Mouse (Mus musculus) limb, embryonic 14.5 days (tissue): ENCODE measurements around the gene Galnt10. TPM values are rescaled to one million over a fixed set of nuclear protein-coding genes. Genes with fewer than 3 reads are reported as not detected.

ENCODE experiments used
- ATAC-seq: fragments of 200-750 bp; cut with Nextera tagmentation; 2 replicates; pipeline ENCODE4 v1.8.0; 2017; ENCODE audit warnings: low read depth, moderate number of reproducible peaks, moderate TSS enrichment; ENCODE audit not compliant: low FRiP score
- DNase-seq: peaks from one replicate; pipeline ENCODE4 v3.0.0-alpha.2; 2015; ENCODE audit warnings: low spot score
- H3K27ac ChIP-seq: fragments of 300-500 bp; sonication (generic); replicated peaks from 2 replicates; pipeline ENCODE4 v1.5.1; 2014; ENCODE audit warnings: low read depth, mild to moderate bottlenecking, low read length, moderate library complexity, mixed read lengths
- H3K27me3 ChIP-seq: fragments of 300-500 bp; sonication (generic); 2 replicates; pipeline ENCODE4 v1.6.1; 2014; ENCODE audit warnings: low read length, mixed read lengths; ENCODE audit not compliant: control insufficient read depth, insufficient read depth
- H3K36me3 ChIP-seq: fragments of 300-500 bp; sonication (generic); 2 replicates; pipeline ENCODE4 v1.6.1; 2014; ENCODE audit warnings: mild to moderate bottlenecking, low read length, moderate library complexity, mixed read lengths; ENCODE audit not compliant: control insufficient read depth, insufficient read depth
- H3K4me1 ChIP-seq: fragments of 300-500 bp; sonication (generic); 2 replicates; pipeline ENCODE4 v1.6.1; 2014; ENCODE audit warnings: antibody characterized with exemption, low read length, mixed read lengths; ENCODE audit not compliant: control insufficient read depth, insufficient read depth
- H3K4me2 ChIP-seq: fragments of 300-500 bp; sonication (generic); replicated peaks from 2 replicates; pipeline ENCODE4 v1.6.1; 2014; ENCODE audit warnings: low read depth, mild to moderate bottlenecking, low read length, moderate library complexity; ENCODE audit not compliant: severe bottlenecking
- H3K4me3 ChIP-seq: fragments of 300-500 bp; sonication (generic); replicated peaks from 2 replicates; pipeline ENCODE4 v1.5.1; 2014; ENCODE audit warnings: low read length
- H3K9ac ChIP-seq: fragments of 300-500 bp; sonication (generic); 2 replicates; pipeline ENCODE4 v1.6.1; 2014; ENCODE audit warnings: mild to moderate bottlenecking, low read depth, low read length, moderate library complexity; ENCODE audit not compliant: severe bottlenecking
- H3K9me3 ChIP-seq: fragments of 300-500 bp; sonication (generic); 2 replicates; pipeline ENCODE4 v1.6.1; 2016; ENCODE audit warnings: low read length; ENCODE audit not compliant: control insufficient read depth
- POLR2A ChIP-seq: fragments of 200-500 bp; IDR thresholded peaks from 2 replicates; pipeline ENCODE4 v1.8.0; 2012; ENCODE audit warnings: inconsistent platforms, mild to moderate bottlenecking, moderate library complexity, borderline replicate concordance; ENCODE audit not compliant: insufficient read depth, insufficient read length; ENCODE audit errors: extremely low read depth
- WGBS: fragments of 180-500 bp; shearing (Covaris S2); extraction: QIAGEN DNeasy Blood & Tissue Kit; methylation state at CpG from one replicate; pipeline ENCODE4 v1.1.7; 2014; 5-methylcytosine and 5-hydroxymethylcytosine counted together
- polyA plus RNA-seq, 2 experiments: library from polyadenylated mRNA; depleted of rRNA in 1 of 2; stranded (reverse) in 1 of 2; unstranded in 1 of 2; fragments of >200 nt; fragmentation: Nextera tagmentation in 1 of 2; extraction: Ambion mirVana in 1 of 2; gene quantifications; 2 replicates each; pipeline versions ENCODE4 v1.2.1 to v1.2.3; 2012 to 2014

Gene Galnt10
- polyA plus RNA-seq, 2 experiments: 24.4 to 26.5 TPM

DNA sequence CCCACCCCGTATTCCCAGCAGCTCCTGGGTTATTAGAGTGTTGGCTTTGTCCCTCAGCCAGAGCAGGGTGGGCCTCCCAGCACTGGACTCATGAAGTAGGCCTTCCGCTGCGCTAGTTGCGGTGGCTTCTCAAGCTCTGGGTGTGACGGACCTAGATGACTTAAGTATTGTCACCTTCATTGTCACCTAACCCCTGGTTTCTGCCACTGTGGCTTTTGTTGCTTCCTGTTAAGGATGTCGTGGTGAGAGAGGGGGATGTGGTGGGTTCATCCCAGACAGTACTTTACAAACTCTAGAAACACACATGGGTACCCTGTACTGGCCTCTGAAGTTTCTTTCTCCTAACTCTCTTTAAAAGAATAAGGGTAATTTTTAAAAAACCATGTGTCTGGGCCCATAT is 24.3 kb downstream of the Galnt10 start:
- ATAC-seq (no peak), DNase-seq (no peak)
- Histone ChIP-seq H3K27me3 (no peaks in the 10 kb centered on the region), H3K4me2 (no peak overlapping the region), H3K36me3 (no peaks in the 10 kb centered on the region), H3K4me1 (peaks cover 28% of the 10 kb centered on the region), H3K4me3 (no peak overlapping the region), H3K27ac (no peak overlapping the region), H3K9ac (no peak overlapping the region), H3K9me3 (no peaks in the 10 kb centered on the region)
- 76% methylated on average over 6 of the region's 6 CpGs for WGBS
- TF ChIP-seq POLR2A: no peak

DNA sequence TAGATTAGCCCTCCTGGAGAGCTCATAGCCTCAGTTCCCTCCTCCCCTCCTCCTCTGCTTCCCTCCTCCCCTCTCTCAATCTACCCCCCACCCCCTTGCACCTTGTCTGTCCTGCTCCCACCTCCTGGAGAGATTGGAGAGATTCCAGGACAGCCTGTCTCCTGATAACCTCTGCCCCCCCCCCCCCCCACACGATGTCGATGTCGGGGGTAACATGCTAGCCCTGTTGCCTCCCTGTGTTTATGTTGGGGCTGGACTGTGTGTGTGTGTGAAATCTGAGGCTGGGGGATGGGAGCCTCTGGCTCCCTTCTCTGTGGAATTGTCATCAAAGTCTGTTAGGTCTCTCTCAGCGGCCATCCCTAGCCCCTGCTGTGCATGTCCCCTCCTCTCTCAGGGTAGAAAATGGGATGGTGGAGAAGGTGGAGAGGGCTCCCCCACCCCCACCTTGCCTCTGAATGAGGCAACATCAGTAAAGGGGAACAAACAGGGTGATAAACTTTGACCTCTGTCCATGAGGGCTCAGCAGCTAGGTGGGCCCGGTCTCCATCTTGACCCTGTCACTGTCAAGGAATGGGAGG is 26.0 kb downstream of the Galnt10 start:
- ATAC-seq (no peak), DNase-seq (no peak)
- H3K9me3 ChIP-seq: no peaks in the 10 kb centered on the region
- H3K9ac ChIP-seq: no peak overlapping the region
- TF ChIP-seq POLR2A: no peak
- no peaks in the 10 kb centered on the region for H3K36me3 ChIP-seq
- peaks cover 35% of the 10 kb centered on the region for H3K4me1 ChIP-seq
- no peak overlapping the region for H3K4me3 ChIP-seq
- 13% methylated on average over 5 of the region's 5 CpGs for WGBS
- H3K27me3 ChIP-seq: no peaks in the 10 kb centered on the region
- no peak overlapping the region for H3K4me2 ChIP-seq
- H3K27ac ChIP-seq: no peak overlapping the region

DNA sequence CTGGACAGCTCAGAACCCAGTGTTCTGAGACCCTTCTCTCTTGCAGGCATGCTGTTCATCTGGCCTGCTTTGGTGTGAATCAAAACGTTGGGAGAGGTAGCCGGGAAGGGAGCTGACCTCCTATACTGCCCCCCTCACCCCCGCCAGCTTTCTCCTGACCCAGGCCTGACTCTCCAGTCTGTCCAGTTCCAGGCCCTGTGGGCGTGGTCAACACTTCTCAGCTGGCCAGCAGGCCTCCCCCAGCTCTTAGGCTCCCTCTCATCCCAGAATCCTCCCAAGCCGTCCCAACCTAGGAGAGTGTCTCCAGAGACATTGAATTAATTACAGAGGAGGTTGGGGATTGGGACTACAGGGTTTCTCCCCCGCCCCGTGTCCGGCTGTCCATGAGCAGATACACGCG is 26.6 kb downstream of the Galnt10 start:
- Histone ChIP-seq H3K27ac (no peak overlapping the region), H3K4me2 (no peak overlapping the region), H3K27me3 (no peaks in the 10 kb centered on the region), H3K9ac (no peak overlapping the region), H3K4me3 (no peak overlapping the region), H3K36me3 (no peaks in the 10 kb centered on the region), H3K9me3 (no peaks in the 10 kb centered on the region), H3K4me1 (peaks cover 35% of the 10 kb centered on the region)
- WGBS: 53% methylated on average over 10 of the region's 10 CpGs
- no peak for TF ChIP-seq POLR2A
- ATAC-seq (no peak), DNase-seq (no peak)

DNA sequence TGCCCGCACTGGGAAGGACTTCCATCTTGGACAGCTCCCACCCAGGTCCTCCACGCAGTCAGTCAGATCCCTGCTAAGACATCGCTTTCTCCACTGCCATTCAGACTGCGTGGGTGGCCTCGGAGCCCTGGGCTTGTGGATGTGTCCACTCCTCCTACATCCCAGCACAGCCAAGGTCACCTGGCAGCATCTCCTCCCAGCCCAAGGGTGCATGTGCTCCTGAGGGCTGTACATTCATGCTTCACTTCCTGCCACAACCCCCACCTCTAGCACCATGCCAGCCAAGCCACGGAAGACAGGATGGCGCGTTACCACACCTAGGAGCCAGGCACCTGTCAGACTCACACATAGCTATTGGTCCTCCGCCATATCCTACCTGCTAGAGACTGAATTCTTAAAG is 27.8 kb downstream of the Galnt10 start:
- WGBS: 89% methylated on average over 9 of the region's 9 CpGs
- peaks cover 35% of the 10 kb centered on the region for H3K4me1 ChIP-seq
- H3K27me3 ChIP-seq: no peaks in the 10 kb centered on the region
- no peak overlapping the region for H3K9ac ChIP-seq
- H3K27ac ChIP-seq: no peak overlapping the region
- no peaks in the 10 kb centered on the region for H3K9me3 ChIP-seq
- ATAC-seq (no peak), DNase-seq (no peak)
- TF ChIP-seq POLR2A: no peak
- no peaks in the 10 kb centered on the region for H3K36me3 ChIP-seq
- no peak overlapping the region for H3K4me3 ChIP-seq
- H3K4me2 ChIP-seq: no peak overlapping the region

DNA sequence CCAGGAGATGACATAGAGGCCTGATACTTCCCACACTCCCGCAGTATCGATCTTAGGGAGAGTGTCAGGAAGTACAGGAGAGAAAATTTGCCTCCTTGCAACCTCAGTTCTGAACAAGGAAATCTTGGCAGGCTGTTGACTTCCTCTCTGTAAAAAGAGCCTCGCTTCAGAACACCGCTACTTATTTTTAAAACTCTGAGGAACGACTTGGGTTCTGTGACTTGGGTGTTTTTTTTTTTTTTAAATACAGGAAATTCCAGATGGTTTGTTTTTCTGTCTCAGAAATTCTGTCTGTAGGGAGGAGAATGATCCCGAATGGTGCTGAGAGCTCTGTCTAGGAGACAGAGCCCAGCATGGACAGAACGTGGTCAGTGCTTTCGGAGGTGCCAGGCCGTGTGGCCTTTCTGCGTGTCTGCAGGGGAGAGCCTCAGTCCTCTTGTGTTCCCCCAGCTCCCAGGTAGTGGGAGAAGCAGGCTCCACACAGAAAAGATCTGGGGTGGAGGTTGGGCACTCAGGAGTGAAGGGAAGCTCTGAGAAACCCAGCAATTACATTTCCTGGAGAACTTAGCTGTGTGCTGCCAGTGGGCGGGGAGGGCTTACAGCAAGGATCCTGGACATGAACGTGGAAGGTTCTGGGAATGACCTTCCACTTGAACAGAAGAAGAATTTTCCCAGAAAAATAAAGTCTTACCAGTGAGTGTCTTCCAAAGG is 28.9 kb downstream of the Galnt10 start:
- H3K9ac ChIP-seq: no peak overlapping the region
- H3K27ac ChIP-seq: peak overlapping the region; percentile 49
- no peaks in the 10 kb centered on the region for H3K27me3 ChIP-seq
- DNase-seq (peak; percentile 57), ATAC-seq (no peak)
- H3K4me2 ChIP-seq: no peak overlapping the region
- H3K36me3 ChIP-seq: peaks cover 3% of the 10 kb centered on the region; the same call in 1 of the 2 replicates
- no peak for TF ChIP-seq POLR2A
- 37% methylated on average over 12 of the region's 12 CpGs for WGBS
- peaks cover 35% of the 10 kb centered on the region for H3K4me1 ChIP-seq
- H3K9me3 ChIP-seq: no peaks in the 10 kb centered on the region
- no peak overlapping the region for H3K4me3 ChIP-seq
